Mouse (Mus musculus) ES-E14 (cell line): Measurements from ENCODE around the gene Slc25a22.

Source experiments
- CHD2 ChIP-seq: IDR thresholded peaks from 2 replicates; pipeline ENCODE4 v1.6.1; 2014; ENCODE audit warnings: mild to moderate bottlenecking, low read depth, low read length, inconsistent platforms
- ZC3H11A ChIP-seq: IDR thresholded peaks from 2 replicates; pipeline ENCODE4 v1.6.1; 2012; ENCODE audit warnings: low read depth, mild to moderate bottlenecking, inconsistent platforms, low read length, borderline replicate concordance

DNA sequence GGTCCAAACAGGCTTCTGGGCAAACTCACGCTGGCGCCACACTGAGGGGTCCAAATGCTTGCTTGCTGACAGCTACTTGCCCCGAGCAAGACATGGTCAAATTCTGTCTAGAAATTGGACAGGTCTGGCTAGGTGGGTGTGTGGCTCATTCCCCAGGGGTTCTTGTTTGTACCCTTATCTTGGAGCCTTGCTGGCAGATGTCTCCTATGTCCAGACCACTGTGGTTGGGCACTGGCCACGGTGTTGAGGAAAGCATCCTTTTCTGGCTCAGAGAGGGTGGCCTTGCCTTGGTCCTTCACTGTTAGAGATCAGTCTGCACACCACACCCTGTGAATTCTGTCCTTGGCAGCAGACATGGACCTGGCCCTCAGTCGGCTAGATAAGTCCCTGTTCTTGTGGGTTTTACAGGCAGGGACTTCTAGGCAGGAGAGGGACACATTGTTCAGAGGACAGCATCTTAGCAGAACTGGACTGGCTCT is 40.6 kb upstream of the Slc25a22 start:
- TF ChIP-seq CHD2, result no peak
- TF ChIP-seq ZC3H11A, result no peak
